ENCODE assay signal across 8 mouse cellular contexts in the genomic region with DNA sequence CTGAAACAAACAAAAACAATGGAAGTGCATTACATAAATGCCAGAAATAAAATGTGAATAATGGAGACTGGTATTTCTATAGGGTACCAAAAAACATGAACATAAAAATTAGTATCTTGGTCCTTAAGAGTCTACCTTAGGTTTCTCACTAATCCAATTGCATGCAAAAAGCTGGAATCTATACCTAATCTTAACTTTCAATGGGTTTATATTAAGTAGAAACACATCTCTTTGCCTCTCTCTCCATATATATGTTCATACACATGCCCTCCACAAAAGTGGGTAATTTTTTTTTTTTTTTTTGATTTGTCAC. TPM values are rescaled to one million over a fixed set of nuclear protein-coding genes. Genes with fewer than 3 reads are reported as not detected.
DNase-seq lines count a peak whose midpoint lies in the region; ATAC-seq and TF ChIP-seq lines count a peak whose summit lies in the region.

A gene (plus strand): TSS at position 301 of the 313 bp plus-strand sequence.

- peaks cover 11% of the 10 kb centered on the region for H3K36me3 ChIP-seq in heart, adult 2 months (ENCODE audit: control insufficient read depth, insufficient read depth, low read length)
- H3K36me3 ChIP-seq in megakaryocyte, embryonic 14.5 days (replicated peaks; ENCODE audit: low read length): peaks cover 7% of the 10 kb centered on the region

- peak within 1 kb of the TSS; percentile 99 for H3K27ac ChIP-seq in heart, adult 2 months

- TF ChIP-seq EP300 in heart, adult 2 months (IDR thresholded peaks at IDR 0.05; ENCODE audit: insufficient read depth, low read depth, low read length): no peak

- no peak for TF ChIP-seq CTCF in heart, adult 2 months (IDR thresholded peaks at IDR 0.05)

- H3K27me3 ChIP-seq in heart, adult 2 months (ENCODE audit: control insufficient read depth, insufficient read depth, low read length): no peaks in the 10 kb centered on the region
- no peaks in the 10 kb centered on the region for H3K27me3 ChIP-seq in megakaryocyte, embryonic 14.5 days (replicated peaks)

- no peak for TF ChIP-seq POLR2A in heart, adult 2 months (IDR thresholded peaks at IDR 0.05; ENCODE audit: insufficient read depth, low read depth, low read length)

- H3K79me2 ChIP-seq in heart, adult 2 months (replicated peaks; ENCODE audit: control insufficient read depth, insufficient read depth, low read length): no peaks in the 10 kb centered on the region

- intact Hi-C loops in heart, adult 2 months (cut with DNase I): no loop called here

- peaks cover 2% of the 10 kb centered on the region for H3K4me1 ChIP-seq in heart, adult 2 months (ENCODE audit: control insufficient read depth, insufficient read depth, low read length)
- H3K4me1 ChIP-seq in megakaryocyte, embryonic 14.5 days: peaks cover 16% of the 10 kb centered on the region

- no peak for DNase-seq in heart, adult 2 months
- DNase-seq in heart, adult 9 months (ENCODE audit: low spot score in 2 of 2): no peak
- no peak for DNase-seq in adrenal gland, adult 8-10 months
- no peak for DNase-seq in gastrocnemius, adult 8-10 months (ENCODE audit: low spot score in 2 of 2)
- DNase-seq in ovary, postnatal 36 days (ENCODE audit: low spot score): no peak

- peak within 1 kb of the TSS; percentile 95 for H3K4me3 ChIP-seq in heart, adult 2 months
- H3K4me3 ChIP-seq in megakaryocyte, embryonic 14.5 days (replicated peaks): peak within 1 kb of the TSS; percentile 99

- ATAC-seq in inflammation-experienced regulatory T-cells, adult 6 months: no peak
- no peak for ATAC-seq in cerebellum, adult (ENCODE audit: insufficient number of reproducible peaks, low FRiP score, low TSS enrichment)

- no peaks in the 10 kb centered on the region for H3K9me3 ChIP-seq in megakaryocyte, embryonic 14.5 days

- H3K9ac ChIP-seq in heart, adult 2 months (ENCODE audit: low read depth, low read length): peak within 1 kb of the TSS; percentile 95

RNA-seq across cellular contexts. Expression of the gene that starts here (rescaled TPM):
- total RNA-seq in heart, adult 2 months (2021): 10 to 100 TPM; 59.1 to 66.0 TPM
- polyA plus RNA-seq in heart, adult 2 months (2012; rRNA removed): 37.3 and 53.6 TPM in 2 replicates
- 10 to 100 TPM; 73.7 to 95.2 (median 84.8) TPM for total RNA-seq in adrenal gland, adult 8-10 months (2022)
- 100 to 1,000 TPM; 133 to 162 (median 145) TPM for total RNA-seq in gastrocnemius, adult 8-10 months (2022)
- 10 to 100 TPM; 12.0 to 19.5 (median 18.0) TPM for polyA plus RNA-seq in inflammation-experienced regulatory T-cells, adult 6 months (2017; shearing (Covaris generic))
- polyA plus RNA-seq in megakaryocyte, embryonic 14.5 days (2012; ENCODE audit: insufficient read depth, low replicate concordance): 30.8 and 61.3 TPM in 2 replicates
